ENCODE assay signal across 11 mouse cellular contexts in genomic region chr3:34197163-34197455, GRCm38 (mm10).
A peak's percentile ranks its signal among the peaks of the same experiment; 100 is the strongest.
DNase-seq lines count a peak whose midpoint lies in the region; ATAC-seq and TF ChIP-seq lines count a peak whose summit lies in the region.
"Had no signal": no experiment of that assay in that cellular context is flagged by ENCODE, and none has a peak within 500 bp of the region (broad histone marks: within the 10 kb centered on the region; RNA-seq: fewer than 3 reads in every experiment).

No protein-coding gene starts in this region.

- H3K4me2 ChIP-seq in forebrain, embryonic 16.5 days (ENCODE audit: low read length), result peak overlapping the region; percentile 49
- H3K4me2 ChIP-seq in midbrain, embryonic 13.5 days (replicated peaks), result peak overlapping the region; percentile 42
- no peak overlapping the region for H3K4me2 ChIP-seq in liver, embryonic 11.5 days

- peak overlapping the region; percentile 26 for H3K4me3 ChIP-seq in forebrain, embryonic 16.5 days (replicated peaks; ENCODE audit: low read length)
- H3K4me3 ChIP-seq in midbrain, embryonic 13.5 days (replicated peaks), result peak overlapping the region; percentile 17
- H3K4me3 ChIP-seq in liver, embryonic 11.5 days (ENCODE audit: low read depth, low read length), result no peak overlapping the region
- H3K4me3 ChIP-seq: myocyte had no signal

- peak overlapping the region; percentile 66 for H3K27ac ChIP-seq in forebrain, embryonic 16.5 days (ENCODE audit: low read length)
- peak overlapping the region; percentile 22; the same call in 1 of the 2 replicates for H3K27ac ChIP-seq in midbrain, embryonic 13.5 days
- no peak overlapping the region for H3K27ac ChIP-seq in liver, embryonic 11.5 days (ENCODE audit: low read depth, low read length)

- no peaks in the 10 kb centered on the region for H3K9me3 ChIP-seq in forebrain, embryonic 16.5 days (ENCODE audit: control insufficient read depth, low read length)
- H3K9me3 ChIP-seq in midbrain, embryonic 13.5 days, result no peaks in the 10 kb centered on the region
- no peaks in the 10 kb centered on the region for H3K9me3 ChIP-seq in liver, embryonic 11.5 days (ENCODE audit: control insufficient read depth, low read length)

- ATAC-seq in forebrain, embryonic 16.5 days, result no peak
- ATAC-seq in midbrain, embryonic 13.5 days, result no peak
- no peak for ATAC-seq in liver, embryonic 11.5 days (replicated peaks; ENCODE audit: low FRiP score)

- 0 out of 2 replicates have a peak, but pooled peaks cover 2% of the 10 kb centered on the region for H3K27me3 ChIP-seq in forebrain, embryonic 16.5 days (replicated peaks; ENCODE audit: control insufficient read depth, insufficient read depth, low read length)
- H3K27me3 ChIP-seq in midbrain, embryonic 13.5 days, result peaks cover 32% of the 10 kb centered on the region
- 0 out of 2 replicates have a peak, but pooled peaks cover 3% of the 10 kb centered on the region for H3K27me3 ChIP-seq in liver, embryonic 11.5 days (replicated peaks; ENCODE audit: control insufficient read depth, insufficient read depth, low read length)

- H3K4me1 ChIP-seq in forebrain, embryonic 16.5 days (replicated peaks; ENCODE audit: control insufficient read depth, insufficient read depth, low read length), result peaks cover 9% of the 10 kb centered on the region; the same call in 1 of the 2 replicates
- H3K4me1 ChIP-seq in midbrain, embryonic 13.5 days (replicated peaks), result peaks cover 21% of the 10 kb centered on the region
- no peaks in the 10 kb centered on the region for H3K4me1 ChIP-seq in liver, embryonic 11.5 days (replicated peaks; ENCODE audit: control insufficient read depth, insufficient read depth, low read length)

- WGBS in forebrain, embryonic 16.5 days, result 14% methylated on average over 10 of the region's 10 CpGs
- WGBS in midbrain, embryonic 13.5 days, result 12% methylated on average over 10 of the region's 10 CpGs
- 19% methylated on average over 10 of the region's 10 CpGs for WGBS in liver, embryonic 11.5 days

- DNase-seq in R1 (ENCODE audit: low read depth, low spot score), result peak; percentile 16
- peak; percentile 56 for DNase-seq in brain, embryonic 14.5 days (ENCODE audit: low read depth)
- DNase-seq in left cerebral cortex, postnatal 25 days (ENCODE audit: low spot score in 2 of 2), result no peak
- no peak for DNase-seq in frontal cortex, postnatal 14 days (ENCODE audit: low spot score in 2 of 2)
- no peak for DNase-seq in liver, embryonic 11.5 days (ENCODE audit: low spot score)
- DNase-seq: cerebellum, adult 2 months; kidney, adult 2 months; thymus, postnatal 4 days had no signal

- H3K9ac ChIP-seq in forebrain, embryonic 16.5 days (replicated peaks; ENCODE audit: low read depth, low read length), result peak overlapping the region; percentile 43
- no peak overlapping the region for H3K9ac ChIP-seq in midbrain, embryonic 13.5 days (replicated peaks)
- H3K9ac ChIP-seq in liver, embryonic 11.5 days (ENCODE audit: low read depth, low read length), result no peak overlapping the region

- TF ChIP-seq CTCF in brain, embryonic 14.5 days (IDR thresholded peaks at IDR 0.05; ENCODE audit: borderline replicate concordance, extremely low read depth, insufficient read depth, insufficient read length), result no peak

- no peak for TF ChIP-seq POLR2A in brain, embryonic 14.5 days (IDR thresholded peaks at IDR 0.05; ENCODE audit: borderline replicate concordance, extremely low read depth, insufficient read depth, insufficient read length, poor library complexity, severe bottlenecking)

- intact Hi-C loops in left cerebral cortex, postnatal 25 days (cut with DNase I), result loop anchor here (2.0 to 5.0 kb wide), 2 partner anchors 116 to 240 kb away; partner anchors contain the start of gene Dnajc19

- H3K36me3 ChIP-seq in forebrain, embryonic 16.5 days (ENCODE audit: control insufficient read depth, insufficient read depth), result no peaks in the 10 kb centered on the region
- H3K36me3 ChIP-seq in midbrain, embryonic 13.5 days, result no peaks in the 10 kb centered on the region
- H3K36me3 ChIP-seq in liver, embryonic 11.5 days (ENCODE audit: control insufficient read depth, insufficient read depth, low read length), result no peaks in the 10 kb centered on the region

Comparison
In these comparisons a context has a peak if more than half of its experiments do, and no peak if none do; other contexts are left out.
1. DNase-seq: peak in R1 (single experiment) and brain, embryonic 14.5 days (single experiment); none in left cerebral cortex, postnatal 25 days (0 of 2), frontal cortex, postnatal 14 days (0 of 2) and liver, embryonic 11.5 days (single experiment).